Mouse (Mus musculus) monocyte, adult 2 months (primary cell): Measurements from ENCODE around the gene Cep89.
A peak's percentile ranks its signal among the peaks of the same experiment; 100 is the strongest.

Experiments used
- DNase-seq, 2 experiments: peaks; one replicate each; pipeline ENCODE4 v3.0.0; 2022; ENCODE audit warnings: low spot score in 2 of 2, low read depth in 1 of 2

Gene Cep89

GRCm38 (mm10) chr7:35382706-35383353 lies 14.0 kb upstream of the Cep89 start:
- no peak for DNase-seq

DNA sequence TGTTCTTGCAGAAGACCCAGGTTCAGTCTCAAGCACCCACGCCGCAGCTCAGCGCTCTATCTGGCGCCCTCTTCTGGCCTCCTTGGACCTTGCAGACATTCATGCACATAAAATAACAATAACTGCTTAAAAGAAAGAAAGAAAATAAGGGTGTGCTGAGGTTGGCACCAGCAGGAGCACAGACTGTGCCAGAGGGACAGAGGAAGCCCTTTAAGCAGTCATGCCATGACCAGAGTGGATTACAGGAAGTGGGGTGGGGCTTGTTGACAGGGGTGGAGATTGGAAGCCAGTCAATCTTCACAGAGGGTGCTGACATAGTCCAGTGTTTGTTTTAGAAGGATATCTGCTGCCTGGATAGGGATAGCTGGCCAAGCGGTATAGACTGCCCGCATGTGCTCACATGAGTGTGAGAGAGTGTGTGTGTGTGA lies 10.3 kb upstream of the Cep89 start:
- no peak for DNase-seq

GRCm38 (mm10) chr7:35388694-35389093 lies 8.1 kb upstream of the Cep89 start:
- DNase-seq = no peak

DNA sequence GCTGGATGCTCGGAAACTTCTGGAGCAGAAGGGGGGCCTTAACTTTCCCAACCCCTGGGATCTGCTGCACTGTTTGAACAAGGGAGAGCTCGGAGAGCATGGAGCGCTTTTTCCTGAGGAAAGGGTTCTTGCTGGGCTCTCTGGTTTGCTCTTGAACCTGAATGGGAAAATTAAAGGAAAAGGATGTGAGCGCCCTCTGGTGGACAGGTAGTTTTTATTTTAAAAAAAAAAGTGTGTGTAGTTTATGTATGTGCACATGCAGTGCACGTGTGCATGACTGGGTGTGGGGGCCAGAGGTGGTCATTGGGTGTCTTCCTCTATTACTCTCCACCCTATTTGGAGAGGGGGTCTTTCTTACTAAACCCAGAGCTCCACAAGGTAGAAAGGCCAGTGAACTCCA lies 3.9 kb upstream of the Cep89 start:
- DNase-seq = no peak

- peak in 1 of 2 experiments; percentile 3 for DNase-seq
These were observed 940 bp upstream of the Cep89 start for GRCm38 (mm10) chr7:35395734-35396456.

GRCm38 (mm10) chr7:35401169-35401568 lies 4.3 kb downstream of the Cep89 start:
- DNase-seq = no peak

DNA sequence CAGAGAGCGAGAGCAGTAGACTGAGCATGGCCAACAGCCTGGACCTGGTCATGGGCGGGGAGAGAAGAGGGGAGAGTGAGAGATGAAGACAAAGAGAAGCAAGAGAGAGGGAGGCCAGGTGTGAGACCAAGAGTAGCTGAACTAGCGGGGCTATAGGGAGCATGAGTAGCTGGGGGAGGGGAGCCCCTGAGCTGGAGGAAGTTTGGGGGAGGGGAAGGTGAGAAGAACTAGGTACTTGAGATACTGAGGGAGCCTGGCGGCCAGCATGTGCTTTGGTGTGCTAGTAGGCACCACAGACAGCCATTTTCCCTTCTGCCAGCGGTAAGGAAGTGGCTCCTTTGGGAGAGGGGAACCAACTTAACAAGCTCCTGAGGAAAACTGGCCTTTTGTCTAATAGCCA lies 18.4 kb downstream of the Cep89 start:
- DNase-seq = no peak

DNA sequence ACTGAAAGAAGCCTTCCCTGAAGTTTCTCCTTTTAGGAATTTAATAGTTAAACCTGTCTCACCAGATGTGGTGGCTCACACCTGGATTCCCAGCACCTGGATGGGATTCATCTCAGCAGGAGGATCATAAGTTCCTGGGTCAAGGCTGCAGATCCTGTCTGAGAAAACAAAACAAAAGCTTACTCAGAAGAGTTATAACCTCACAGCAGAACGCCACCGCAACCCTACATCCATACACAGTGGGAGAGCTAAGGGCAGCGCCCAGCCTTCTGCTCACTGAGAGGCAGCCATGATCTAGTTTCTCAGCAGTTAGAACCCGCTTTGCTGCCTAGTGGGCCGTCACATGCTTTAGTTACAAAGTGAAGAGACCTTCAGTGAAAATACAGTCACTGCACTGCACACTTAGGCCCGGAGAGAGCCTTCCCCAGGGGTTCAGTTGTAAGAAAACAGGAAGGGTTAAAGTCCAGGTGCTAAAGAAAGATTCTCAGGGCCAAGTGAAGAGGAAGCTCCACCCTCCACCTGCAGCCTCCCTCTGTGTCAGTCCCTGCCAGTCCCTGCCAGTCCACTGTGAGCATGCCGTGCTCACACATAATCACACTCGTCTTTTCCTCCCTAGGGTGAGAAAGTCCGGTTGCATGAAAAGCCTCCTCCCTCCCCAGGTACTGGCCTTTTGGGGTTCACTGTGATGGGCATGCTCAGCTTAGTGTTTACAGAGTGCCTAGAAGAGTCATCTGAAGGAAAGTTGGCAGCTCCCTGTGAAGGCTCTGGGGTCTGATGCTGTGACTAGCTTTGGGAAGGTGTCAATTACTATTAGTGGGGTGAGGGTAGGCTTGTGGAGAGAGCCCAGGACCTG lies 19.2 kb downstream of the Cep89 start:
- DNase-seq = no peak

GRCm38 (mm10) chr7:35416654-35416948 lies 19.8 kb downstream of the Cep89 start:
- DNase-seq = no peak

DNA sequence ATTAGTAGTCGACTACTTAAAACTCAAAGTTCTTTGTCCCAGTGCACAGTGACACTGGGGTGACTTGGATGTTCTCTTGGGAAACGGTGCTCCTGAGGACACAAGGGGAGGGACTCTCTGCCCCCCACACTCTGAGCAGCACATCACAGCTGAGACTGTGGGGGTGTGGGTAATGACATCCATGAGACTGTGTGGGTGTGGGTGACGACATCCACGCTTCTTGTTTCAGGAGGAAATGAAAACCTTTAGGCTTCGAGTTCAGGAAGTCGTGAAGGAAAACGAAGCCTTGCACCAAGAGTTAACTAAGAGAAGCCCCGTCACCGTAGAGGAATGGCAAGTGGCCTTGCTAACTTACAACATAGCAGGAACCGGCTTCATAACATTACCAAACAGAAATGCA lies 26.2 kb downstream of the Cep89 start:
- no peak for DNase-seq

GRCm38 (mm10) chr7:35428146-35428545 lies 31.3 kb downstream of the Cep89 start:
- DNase-seq = no peak

DNA sequence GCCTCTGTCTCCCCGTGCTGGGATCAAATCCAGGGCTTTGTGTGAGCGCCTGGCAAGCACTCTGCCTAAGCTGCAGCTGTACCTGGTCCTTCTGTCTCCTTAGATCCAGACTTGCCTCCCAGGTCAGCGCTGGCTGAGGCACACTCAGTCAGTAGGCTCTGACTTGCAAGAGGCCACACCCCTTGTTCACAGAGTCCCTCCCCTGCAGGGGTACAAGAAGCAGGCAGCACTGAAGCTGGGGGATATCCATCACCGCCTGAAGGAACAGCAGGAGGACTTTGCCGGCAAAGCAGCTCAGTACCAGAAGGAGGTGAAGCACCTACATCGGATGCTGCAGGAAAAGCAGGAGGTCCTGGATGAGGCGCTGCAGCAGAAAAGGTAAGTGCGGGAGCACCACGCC lies 38.4 kb downstream of the Cep89 start:
- no peak for DNase-seq

GRCm38 (mm10) chr7:35447501-35447900 lies 50.7 kb downstream of the Cep89 start:
- DNase-seq = no peak

DNA sequence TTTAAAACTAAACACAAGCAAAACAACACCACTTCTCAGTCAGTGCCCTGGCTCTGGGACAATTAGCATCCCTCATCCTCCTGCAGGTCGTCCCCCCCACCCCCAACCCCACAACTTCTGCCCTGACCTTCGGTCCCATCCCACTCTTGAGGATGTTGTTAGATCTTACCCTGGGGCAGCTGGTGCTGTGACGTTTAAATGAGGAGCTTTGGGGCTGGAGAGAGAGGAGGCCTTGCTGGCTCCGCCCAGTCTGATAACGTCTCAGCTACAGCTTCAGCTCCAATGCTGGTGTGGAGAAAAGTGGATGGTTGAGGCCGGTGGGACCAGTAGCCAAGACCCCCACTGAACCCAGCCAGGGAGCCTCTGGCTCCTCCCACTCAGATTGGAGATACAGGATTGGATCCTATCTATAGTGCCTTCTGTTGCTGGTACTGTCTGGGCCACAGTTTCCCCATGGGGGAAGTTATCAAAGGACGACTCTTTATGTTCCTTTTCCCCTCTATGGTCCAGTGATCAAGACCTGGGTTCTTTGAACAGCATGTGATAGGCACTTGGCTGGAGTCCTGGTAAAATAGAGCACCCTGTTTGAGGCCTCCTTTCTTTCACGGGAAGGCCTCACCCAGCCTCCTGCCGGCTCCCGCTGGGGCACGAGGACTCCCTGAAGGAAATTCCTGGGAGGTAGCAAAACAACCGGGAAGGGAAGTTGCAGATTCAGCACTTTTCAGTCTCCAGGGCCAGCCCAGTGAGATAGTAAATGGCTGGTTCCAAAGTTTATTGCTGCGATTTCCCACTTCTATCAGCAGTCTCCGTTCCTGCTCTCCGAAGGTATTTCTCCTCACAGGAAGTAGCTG lies 51.4 kb downstream of the Cep89 start, which contains the start of gene Slc7a9:
TSS of gene Slc7a9 (plus strand) at position 801 of the 851 bp plus-strand sequence.
- DNase-seq = no peak

GRCm38 (mm10) chr7:35448867-35449266 lies 52.0 kb downstream of the Cep89 start:
- no peak for DNase-seq

GRCm38 (mm10) chr7:35456091-35456814 lies 59.4 kb downstream of the Cep89 start:
- no peak for DNase-seq

DNA sequence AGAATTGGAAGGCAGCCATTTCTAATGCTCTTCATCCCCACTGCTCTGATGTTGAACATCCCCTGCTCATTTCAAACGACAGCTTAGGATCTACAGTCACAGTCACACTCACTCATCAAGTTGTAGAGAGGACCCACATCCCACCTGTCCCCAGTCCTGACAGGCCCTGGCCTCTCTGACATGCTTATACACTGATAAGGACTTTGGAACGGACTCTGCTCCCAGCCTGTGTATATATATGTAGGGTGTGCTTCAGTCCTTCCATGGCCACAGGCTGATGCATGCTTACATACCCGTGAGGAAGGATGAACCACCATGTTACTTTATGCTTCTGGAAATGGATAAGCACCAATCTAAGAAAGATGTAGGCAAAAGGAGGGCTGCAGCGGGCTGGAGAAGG lies 64.1 kb downstream of the Cep89 start:
- no peak for DNase-seq

GRCm38 (mm10) chr7:35465027-35465426 lies 68.2 kb downstream of the Cep89 start:
- no peak for DNase-seq

GRCm38 (mm10) chr7:35467856-35468255 lies 71.0 kb downstream of the Cep89 start:
- DNase-seq = no peak

- DNase-seq = no peak
These were observed 74.0 kb downstream of the Cep89 start for GRCm38 (mm10) chr7:35470794-35471193.
